Mouse (Mus musculus) liver, postnatal 0 days (tissue): ENCODE results near the gene Patl2.

Experiments
- CTCF ChIP-seq: sonication (generic); IDR thresholded peaks from 2 replicates; pipeline ENCODE4 v1.5.1; 2016; ENCODE audit warnings: antibody characterized with exemption, low read depth
- EP300 ChIP-seq: IDR thresholded peaks from 2 replicates; pipeline ENCODE4 v1.6.1; 2016; ENCODE audit warnings: antibody characterized with exemption, low read depth, mild to moderate bottlenecking

- TF ChIP-seq CTCF (no peak), EP300 (no peak)
Measured at GRCm38 (mm10) chr2:122149716-122150115, 36.3 kb downstream of the Patl2 start.
